Mouse (Mus musculus) megakaryocyte, adult 5-6 weeks (primary cell): Measurements from ENCODE around the gene Gm9046. TPM values are rescaled to one million over a fixed set of nuclear protein-coding genes. Genes with fewer than 3 reads are reported as not detected.
"Not testable (repeated sequence)": the region's sequence is repeated elsewhere in the genome, so short reads cannot be mapped to it uniquely, and the experiment has no call there.

Source experiments
- ATAC-seq: 2 replicates; pipeline ENCODE4 v1.8.0; 2016; ENCODE audit warnings: mild to moderate bottlenecking, inconsistent platforms; ENCODE audit not compliant: poor library complexity, severe bottlenecking
- total RNA-seq, 2 experiments: library from RNA; stranded (forward) in 1 of 2; stranded (reverse) in 1 of 2; fragments of 153-499, 151-499 nt in 1 of 2; fragments of 221-1000, 200-1000 nt in 1 of 2; gene quantifications; 2 replicates each; pipeline versions ENCODE4 v1.2.3 to v1.2.4; 2015 to 2017

The Gm9046 gene
- total RNA-seq (2015) (not detected in 2 replicates), total RNA-seq (2017) (not detected in 2 replicates)

- not testable (repeated sequence) for ATAC-seq
These were observed at the start of gene Gm9046 for GRCm38 (mm10) chr10:118343155-118343554. Gene Gm9046 (minus strand): TSS chr10:118343255.

GRCm38 (mm10) chr10:118370443-118370842 lies 27.4 kb upstream of the Gm9046 start:
- ATAC-seq: peak; percentile 100

- ATAC-seq: no peak
These were observed 26.5 kb upstream of the Gm9046 start for GRCm38 (mm10) chr10:118369518-118369917.

- ATAC-seq: not testable (repeated sequence)
These were observed 10.9 kb upstream of the Gm9046 start, which contains the start of gene Gm9049 for GRCm38 (mm10) chr10:118354005-118354404. Gene Gm9049 (minus strand): TSS chr10:118354105.

- not testable (repeated sequence) for ATAC-seq
These were observed 5.5 kb upstream of the Gm9046 start, which contains the start of gene Gm9048 for GRCm38 (mm10) chr10:118348579-118348978. Gene Gm9048 (minus strand): TSS chr10:118348679.

- ATAC-seq: not testable (repeated sequence)
These were observed 5.3 kb downstream of the Gm9046 start, which contains the start of gene Gm9045 for GRCm38 (mm10) chr10:118337731-118338130. Gene Gm9045 (minus strand): TSS chr10:118337831.

GRCm38 (mm10) chr10:118332308-118332707 lies 10.7 kb downstream of the Gm9046 start, which contains the start of gene Gm9044:
Gene Gm9044 (minus strand): TSS chr10:118332408.
- not testable (repeated sequence) for ATAC-seq

- ATAC-seq: not testable (repeated sequence)
These were observed 16.2 kb downstream of the Gm9046 start, which contains the start of gene Gm9040 for GRCm38 (mm10) chr10:118326869-118327268. Gene Gm9040 (minus strand): TSS chr10:118326969.

- peak; percentile 69 for ATAC-seq
These were observed 24.0 kb downstream of the Gm9046 start for GRCm38 (mm10) chr10:118319024-118319423.

- ATAC-seq: peak; percentile 60
These were observed 40.9 kb downstream of the Gm9046 start for GRCm38 (mm10) chr10:118302133-118302532.

GRCm38 (mm10) chr10:118294938-118295337 lies 48.1 kb downstream of the Gm9046 start, which contains the start of gene Iltifb:
Gene Iltifb (minus strand): TSS chr10:118295038.
- no peak for ATAC-seq

Other genes starting within 250 kb of the Gm9046 start
- gene Mdm1, start 201.4 kb downstream of the Gm9046 start, total RNA-seq (2015): 14.9 and 16.4 TPM in 2 replicates
- 21.1 and 49.6 TPM in 2 replicates for gene Mdm1, start 201.4 kb downstream of the Gm9046 start, total RNA-seq (2017)
- gene Il22, start 138.3 kb downstream of the Gm9046 start, total RNA-seq (2015): not detected in 2 replicates
- gene Il22, start 138.3 kb downstream of the Gm9046 start, total RNA-seq (2017): not detected in 2 replicates
- gene Gm32717, start 102.5 kb downstream of the Gm9046 start, total RNA-seq (2015): not detected in 2 replicates
- gene Gm32717, start 102.5 kb downstream of the Gm9046 start, total RNA-seq (2017): 0.08 and 0.11 TPM in 2 replicates
- not detected in 2 replicates for gene Gm32802, start 84.6 kb downstream of the Gm9046 start, total RNA-seq (2015)
- gene Gm32802, start 84.6 kb downstream of the Gm9046 start, total RNA-seq (2017): 0.08 and 0.11 TPM in 2 replicates
- gene Iltifb, start 48.2 kb downstream of the Gm9046 start, total RNA-seq (2015): not detected in 2 replicates
- gene Iltifb, start 48.2 kb downstream of the Gm9046 start, total RNA-seq (2017): not detected in 2 replicates
- gene Gm9040, start 16.3 kb downstream of the Gm9046 start, total RNA-seq (2015): not detected in 2 replicates
- gene Gm9040, start 16.3 kb downstream of the Gm9046 start, total RNA-seq (2017): not detected in 2 replicates
- gene Gm9044, start 10.8 kb downstream of the Gm9046 start, total RNA-seq (2015): not detected in 2 replicates
- not detected in 2 replicates for gene Gm9044, start 10.8 kb downstream of the Gm9046 start, total RNA-seq (2017)
- gene Gm9045, start 5.4 kb downstream of the Gm9046 start, total RNA-seq (2015): 0.20 and 0.23 TPM in 2 replicates
- not detected in 2 replicates for gene Gm9045, start 5.4 kb downstream of the Gm9046 start, total RNA-seq (2017)
- gene Gm9048, start 5.4 kb upstream of the Gm9046 start, total RNA-seq (2015): not detected in 2 replicates
- 0.04 and 0.15 TPM in 2 replicates for gene Gm9048, start 5.4 kb upstream of the Gm9046 start, total RNA-seq (2017)
- gene Gm9049, start 10.8 kb upstream of the Gm9046 start, total RNA-seq (2015): 0.20 and 0.23 TPM in 2 replicates
- gene Gm9049, start 10.8 kb upstream of the Gm9046 start, total RNA-seq (2017): not detected in 2 replicates
- 0.94 and 1.9 TPM in 2 replicates for gene Ifng, start 97.8 kb upstream of the Gm9046 start, total RNA-seq (2015)
- 1.6 and 2.6 TPM in 2 replicates for gene Ifng, start 97.8 kb upstream of the Gm9046 start, total RNA-seq (2017)